Mouse (Mus musculus) heart, embryonic 15.5 days (tissue): ENCODE data around the gene Irgq. TPM values are rescaled to one million over a fixed set of nuclear protein-coding genes. Genes with fewer than 3 reads are reported as not detected.
A peak's percentile ranks its signal among the peaks of the same experiment; 100 is the strongest.

Source experiments
- ATAC-seq: fragments of 200-750 bp; cut with Nextera tagmentation; replicated peaks from 2 replicates; pipeline ENCODE4 v1.8.0; 2017; ENCODE audit warnings: low read depth, moderate TSS enrichment; ENCODE audit not compliant: insufficient number of reproducible peaks, insufficient read depth, low FRiP score
- H3K27ac ChIP-seq: fragments of 300-500 bp; sonication (generic); 2 replicates; pipeline ENCODE4 v1.5.1; 2015; ENCODE audit warnings: mild to moderate bottlenecking, inconsistent platforms
- H3K27me3 ChIP-seq: fragments of 300-500 bp; sonication (generic); 2 replicates; pipeline ENCODE4 v1.6.1; 2015; ENCODE audit warnings: inconsistent platforms
- H3K36me3 ChIP-seq: fragments of 300-500 bp; sonication (generic); 2 replicates; pipeline ENCODE4 v1.6.1; 2015; ENCODE audit warnings: mild to moderate bottlenecking, inconsistent platforms
- H3K4me1 ChIP-seq: fragments of 300-500 bp; sonication (generic); replicated peaks from 2 replicates; pipeline ENCODE4 v1.6.1; 2015; ENCODE audit warnings: inconsistent platforms
- H3K4me2 ChIP-seq: fragments of 300-500 bp; sonication (generic); 2 replicates; pipeline ENCODE4 v1.6.1; 2015; ENCODE audit warnings: inconsistent platforms, mild to moderate bottlenecking, moderate library complexity
- H3K4me3 ChIP-seq: fragments of 300-500 bp; sonication (generic); 2 replicates; pipeline ENCODE4 v1.5.1; 2015; ENCODE audit warnings: mild to moderate bottlenecking, inconsistent platforms
- H3K9ac ChIP-seq: fragments of 300-500 bp; sonication (generic); 2 replicates; pipeline ENCODE4 v1.6.1; 2015; ENCODE audit warnings: mild to moderate bottlenecking, inconsistent platforms
- H3K9me3 ChIP-seq: fragments of 300-500 bp; sonication (generic); replicated peaks from 2 replicates; pipeline ENCODE4 v1.6.1; 2016; ENCODE audit warnings: inconsistent platforms
- WGBS: fragments of 180-500 bp; shearing (Covaris S2); methylation state at CpG from one replicate; pipeline ENCODE4 v1.1.7; 2015; ENCODE audit warnings: mixed read lengths; 5-methylcytosine and 5-hydroxymethylcytosine counted together
- polyA plus RNA-seq: library from polyadenylated mRNA; unstranded; fragments of >200 nt; fragmentation: Nextera tagmentation; extraction: Ambion mirVana; gene quantifications from 2 replicates; pipeline ENCODE4 v1.2.1, GENCODE M21; 2015

The Irgq gene
- polyA plus RNA-seq, 1 experiment from 2014 or later = 6.0 TPM

GRCm38 (mm10) chr7:24533031-24533571, 2.6 kb downstream of the Irgq start:
- Histone ChIP-seq H3K4me1 (peaks cover 26% of the 10 kb centered on the region), H3K9me3 (no peaks in the 10 kb centered on the region), H3K27ac (no peak overlapping the region), H3K4me2 (no peak overlapping the region), H3K36me3 (peaks cover 24% of the 10 kb centered on the region), H3K9ac (no peak overlapping the region), H3K4me3 (no peak overlapping the region), H3K27me3 (no peaks in the 10 kb centered on the region)
- 75% methylated on average over 28 of the region's 28 CpGs for WGBS
- ATAC-seq = no peak

- no peak overlapping the region for H3K4me3 ChIP-seq
- 40% methylated on average over 42 of the region's 42 CpGs for WGBS
- H3K9ac ChIP-seq = no peak overlapping the region
Observed at GRCm38 (mm10) chr7:24533806-24534205, 3.3 kb downstream of the Irgq start.

GRCm38 (mm10) chr7:24534301-24534700, 3.8 kb downstream of the Irgq start:
- Histone ChIP-seq H3K9ac (no peak overlapping the region), H3K4me1 (peaks cover 23% of the 10 kb centered on the region), H3K36me3 (peaks cover 24% of the 10 kb centered on the region), H3K4me3 (no peak overlapping the region), H3K9me3 (no peaks in the 10 kb centered on the region), H3K4me2 (no peak overlapping the region), H3K27me3 (no peaks in the 10 kb centered on the region), H3K27ac (no peak overlapping the region)
- no peak for ATAC-seq
- 45% methylated on average over 19 of the region's 19 CpGs for WGBS

More at GRCm38 (mm10) chr7:24533806-24534205, 3.3 kb downstream of the Irgq start:
- H3K9me3 ChIP-seq = no peaks in the 10 kb centered on the region
- H3K4me2 ChIP-seq = no peak overlapping the region
- H3K27me3 ChIP-seq = no peaks in the 10 kb centered on the region
- no peak overlapping the region for H3K27ac ChIP-seq
- peaks cover 24% of the 10 kb centered on the region for H3K36me3 ChIP-seq
- H3K4me1 ChIP-seq = peaks cover 26% of the 10 kb centered on the region
- no peak for ATAC-seq

- peaks cover 24% of the 10 kb centered on the region for H3K36me3 ChIP-seq
- no peak overlapping the region for H3K9ac ChIP-seq
- 81% methylated on average over 4 of the region's 4 CpGs for whole genome bisulfite sequencing
- no peak overlapping the region for H3K27ac ChIP-seq
- ATAC-seq = no peak
- H3K4me3 ChIP-seq = no peak overlapping the region
- peaks cover 10% of the 10 kb centered on the region for H3K4me1 ChIP-seq
- H3K4me2 ChIP-seq = no peak overlapping the region
- no peaks in the 10 kb centered on the region for H3K27me3 ChIP-seq
- H3K9me3 ChIP-seq = no peaks in the 10 kb centered on the region
Observed at GRCm38 (mm10) chr7:24537081-24537480, 6.6 kb downstream of the Irgq start.

DNA sequence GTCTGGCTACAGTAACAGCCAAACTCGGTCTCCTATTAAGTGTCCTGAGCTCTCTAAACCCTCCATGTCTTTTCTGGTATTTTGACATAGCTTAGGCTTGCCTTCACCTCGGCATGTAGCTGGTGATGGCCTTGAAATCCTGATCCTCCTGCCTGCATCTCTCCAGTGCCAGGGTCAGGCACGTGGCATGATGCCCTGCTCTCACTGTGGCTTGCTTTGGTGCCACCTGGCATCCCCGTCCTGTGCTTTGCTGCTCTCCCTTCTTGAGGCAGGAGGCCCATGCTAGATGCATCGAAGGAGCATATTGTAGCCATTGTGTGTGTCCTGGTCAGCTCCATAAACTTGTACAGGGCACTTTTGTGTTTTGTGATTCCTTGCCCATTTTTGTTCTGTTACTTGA, 7.1 kb downstream of the Irgq start:
- H3K4me2 ChIP-seq = no peak overlapping the region
- WGBS = 66% methylated on average over 5 of the region's 5 CpGs
- H3K27me3 ChIP-seq = no peaks in the 10 kb centered on the region
- ATAC-seq = no peak
- peaks cover 24% of the 10 kb centered on the region for H3K36me3 ChIP-seq
- H3K4me3 ChIP-seq = no peak overlapping the region
- H3K9me3 ChIP-seq = no peaks in the 10 kb centered on the region
- H3K4me1 ChIP-seq = peaks cover 6% of the 10 kb centered on the region; the same call in 1 of the 2 replicates
- no peak overlapping the region for H3K9ac ChIP-seq
- no peak overlapping the region for H3K27ac ChIP-seq

DNA sequence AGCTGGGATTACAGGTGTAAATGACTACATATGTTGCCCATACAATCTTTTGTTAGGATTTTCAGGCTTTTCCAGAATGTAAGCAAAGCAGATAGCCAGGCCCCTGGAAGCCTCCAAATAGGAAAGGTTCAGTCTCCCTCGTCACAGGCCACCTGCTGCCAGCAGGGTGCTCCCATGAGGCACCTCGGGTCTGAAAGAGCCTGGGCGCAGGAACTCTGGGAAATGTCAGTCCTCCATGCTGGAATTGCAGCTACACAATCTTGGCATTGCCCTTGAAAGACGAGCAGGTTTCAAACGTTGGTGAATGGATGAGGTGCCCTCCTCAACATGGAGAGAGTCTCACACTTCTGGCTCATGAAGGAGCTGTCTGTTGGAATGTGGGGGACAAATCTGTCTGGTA, 7.7 kb downstream of the Irgq start:
- H3K27ac ChIP-seq = no peak overlapping the region
- no peaks in the 10 kb centered on the region for H3K27me3 ChIP-seq
- peaks cover 23% of the 10 kb centered on the region for H3K36me3 ChIP-seq
- H3K4me1 ChIP-seq = peaks cover 6% of the 10 kb centered on the region; the same call in 1 of the 2 replicates
- H3K4me3 ChIP-seq = no peak overlapping the region
- WGBS = 32% methylated on average over 5 of the region's 5 CpGs
- no peak for ATAC-seq
- H3K9me3 ChIP-seq = no peaks in the 10 kb centered on the region
- no peak overlapping the region for H3K4me2 ChIP-seq
- H3K9ac ChIP-seq = no peak overlapping the region

DNA sequence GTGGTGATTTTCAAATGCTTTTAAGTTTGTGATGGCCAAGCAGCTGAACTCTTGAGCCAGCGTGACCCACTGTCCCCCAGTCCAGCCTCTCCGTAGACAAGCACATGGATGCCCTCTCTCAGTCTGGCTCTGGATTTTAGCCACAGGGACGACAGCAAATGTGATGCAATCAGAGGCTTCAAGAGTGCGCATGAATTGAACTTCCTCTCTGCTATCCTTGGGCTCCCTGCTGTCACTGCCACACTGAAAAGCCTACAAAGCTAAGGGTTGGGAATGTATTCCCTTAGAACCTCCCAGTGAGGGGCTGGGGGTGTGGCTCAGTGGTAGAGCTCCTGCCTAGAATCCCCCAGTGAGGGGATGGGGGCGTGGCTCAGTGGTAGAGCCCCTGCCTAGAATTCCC, 8.2 kb downstream of the Irgq start:
- ATAC-seq = no peak
- H3K27me3 ChIP-seq = no peaks in the 10 kb centered on the region
- H3K27ac ChIP-seq = no peak overlapping the region
- no peaks in the 10 kb centered on the region for H3K9me3 ChIP-seq
- H3K36me3 ChIP-seq = peaks cover 18% of the 10 kb centered on the region
- no peak overlapping the region for H3K4me3 ChIP-seq
- no peak overlapping the region for H3K9ac ChIP-seq
- H3K4me2 ChIP-seq = no peak overlapping the region
- 77% methylated on average over 5 of the region's 5 CpGs for WGBS
- peaks cover 6% of the 10 kb centered on the region; the same call in 1 of the 2 replicates for H3K4me1 ChIP-seq

DNA sequence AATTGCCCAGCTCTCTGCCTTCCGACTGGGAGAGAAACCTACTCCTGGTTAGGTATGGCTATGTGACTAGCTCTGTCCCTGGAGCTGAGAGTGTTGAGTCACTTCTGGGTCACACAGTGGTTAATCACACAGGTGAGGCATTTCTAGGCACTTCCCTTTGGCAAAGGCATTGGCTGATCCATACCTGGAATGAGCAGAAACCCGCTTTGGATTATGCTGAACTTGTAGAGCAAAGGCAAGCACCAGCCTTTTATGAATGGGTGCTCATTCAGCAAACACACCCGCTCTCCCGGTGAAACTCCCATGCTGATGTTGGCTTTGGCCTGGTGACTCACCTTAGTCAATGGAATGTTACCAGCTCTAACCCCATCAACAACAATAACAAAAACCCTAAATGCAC, 9.2 kb downstream of the Irgq start:
- Histone ChIP-seq H3K4me2 (no peak overlapping the region), H3K36me3 (peaks cover 10% of the 10 kb centered on the region; the same call in 1 of the 2 replicates), H3K9ac (no peak overlapping the region), H3K27ac (no peak overlapping the region), H3K9me3 (no peaks in the 10 kb centered on the region), H3K4me1 (no peaks in the 10 kb centered on the region), H3K27me3 (no peaks in the 10 kb centered on the region), H3K4me3 (no peak overlapping the region)
- 90% methylated on average over 4 of the region's 4 CpGs for WGBS
- ATAC-seq = no peak

- H3K4me1 ChIP-seq = peaks cover 11% of the 10 kb centered on the region
- H3K27me3 ChIP-seq = no peaks in the 10 kb centered on the region
- ATAC-seq = no peak
- WGBS = 86% methylated on average over 2 of the region's 2 CpGs
- no peak overlapping the region for H3K4me3 ChIP-seq
- H3K9ac ChIP-seq = no peak overlapping the region
- no peak overlapping the region for H3K4me2 ChIP-seq
- no peak overlapping the region for H3K27ac ChIP-seq
- H3K9me3 ChIP-seq = no peaks in the 10 kb centered on the region
- no peaks in the 10 kb centered on the region for H3K36me3 ChIP-seq
Observed at GRCm38 (mm10) chr7:24544506-24544905, 14.0 kb downstream of the Irgq start.

GRCm38 (mm10) chr7:24546068-24546614, 15.7 kb downstream of the Irgq start, which contains the start of the genes Pinlyp and Xrcc1:
Gene Pinlyp, minus strand, starts transcription at chr7:24546118.
Gene Xrcc1, plus strand, starts transcription at chr7:24546289.
- Histone ChIP-seq H3K27me3 (no peaks in the 10 kb centered on the region), H3K4me3 (peak within 1 kb of the TSS; percentile 94), H3K27ac (peak within 1 kb of the TSS; percentile 79), H3K9me3 (no peaks in the 10 kb centered on the region), H3K4me2 (peak within 1 kb of the TSS; percentile 72), H3K4me1 (peaks cover 11% of the 10 kb centered on the region), H3K36me3 (0 out of 2 replicates have a peak, but pooled peaks cover 3% of the 10 kb centered on the region), H3K9ac (peak within 1 kb of the TSS; percentile 93)
- ATAC-seq = no peak
- WGBS = 31% methylated on average over 13 of the region's 13 CpGs

DNA sequence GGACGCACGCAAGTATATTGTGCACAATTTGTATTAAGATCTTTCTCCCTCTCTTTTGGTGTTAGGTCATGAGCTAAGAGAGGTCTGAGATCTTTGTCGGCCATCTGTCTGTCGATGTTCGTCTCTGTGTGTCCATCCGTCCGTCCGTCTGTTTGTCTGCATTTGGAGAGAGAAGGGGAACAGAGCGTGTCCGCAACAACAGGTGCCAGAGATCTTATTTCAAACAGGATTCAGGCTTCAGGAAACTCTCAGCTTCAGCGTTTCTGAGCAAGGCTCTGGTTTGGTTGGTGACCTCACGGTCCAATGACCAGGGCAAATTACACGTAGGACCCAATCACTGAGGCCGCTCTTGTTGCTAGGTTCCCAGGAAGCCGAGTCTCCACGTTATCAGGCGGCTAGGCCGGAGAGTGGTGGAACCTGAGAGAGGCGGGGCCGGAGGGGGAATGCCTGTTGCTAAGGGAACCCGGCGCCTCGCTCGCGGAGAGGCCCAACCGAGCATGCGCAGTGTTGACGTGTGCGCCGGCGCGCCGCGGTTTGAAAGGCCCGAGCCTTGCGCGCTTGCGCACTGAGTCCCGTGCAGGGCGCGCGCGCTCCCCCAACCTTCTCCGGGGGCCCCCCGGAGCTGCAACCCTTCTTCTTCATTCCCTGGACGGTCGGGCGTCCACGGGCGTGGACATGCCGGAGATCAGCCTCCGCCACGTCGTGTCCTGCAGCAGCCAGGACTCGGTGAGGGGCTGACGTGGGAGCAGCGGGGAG, 16.3 kb downstream of the Irgq start:
- H3K4me2 ChIP-seq = peak overlapping the region; percentile 72
- under 1% methylated on average over 57 of the region's 57 CpGs for WGBS
- 0 out of 2 replicates have a peak, but pooled peaks cover 3% of the 10 kb centered on the region for H3K36me3 ChIP-seq
- peak; percentile 99 for ATAC-seq
- peak overlapping the region; percentile 93 for H3K9ac ChIP-seq
- H3K9me3 ChIP-seq = no peaks in the 10 kb centered on the region
- peaks cover 11% of the 10 kb centered on the region for H3K4me1 ChIP-seq
- H3K27me3 ChIP-seq = no peaks in the 10 kb centered on the region
- peak overlapping the region; percentile 94 for H3K4me3 ChIP-seq
- peak overlapping the region; percentile 79 for H3K27ac ChIP-seq
